ENCODE assay signal across 8 mouse cellular contexts in the genomic region with DNA sequence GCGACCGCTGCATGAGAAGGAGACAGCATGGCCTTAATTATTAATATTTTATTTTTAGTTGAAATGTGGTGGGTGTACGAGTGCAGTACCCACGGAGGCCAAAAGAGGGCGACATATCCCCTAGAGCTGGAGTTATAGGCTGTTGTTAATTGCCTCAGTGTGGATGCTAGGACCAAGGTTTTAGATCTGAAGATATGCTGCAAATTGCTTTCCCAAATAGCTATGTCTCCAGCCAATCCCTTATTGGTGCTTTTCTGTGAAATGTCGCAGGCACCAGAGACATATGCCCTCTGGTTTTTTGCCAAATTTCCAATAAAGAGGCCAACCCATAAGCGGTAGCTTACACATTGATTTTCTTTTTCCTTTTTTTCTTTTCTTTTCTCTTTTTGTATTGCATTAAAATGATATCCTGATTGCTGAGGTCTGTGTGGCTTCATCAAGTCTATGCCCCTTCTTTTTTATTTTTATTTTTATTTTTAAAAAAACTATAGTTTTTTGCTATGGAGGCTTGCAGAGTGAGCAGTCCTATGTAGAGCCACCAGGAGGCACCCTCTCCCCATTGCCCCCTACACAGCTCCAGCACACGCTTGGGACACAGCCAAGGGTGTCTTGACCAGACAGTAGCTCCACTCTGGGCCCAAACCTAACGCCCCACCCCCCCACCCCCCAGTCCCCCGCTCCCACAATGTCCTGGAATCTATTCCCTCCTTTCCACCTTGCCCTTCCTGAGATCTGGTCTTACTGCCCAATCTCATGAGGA. TPM values are rescaled to one million over a fixed set of nuclear protein-coding genes. Genes with fewer than 3 reads are reported as not detected.
A peak's percentile ranks its signal among the peaks of the same experiment; 100 is the strongest.
DNase-seq lines count a peak whose midpoint lies in the region; ATAC-seq and TF ChIP-seq lines count a peak whose summit lies in the region.

No protein-coding gene starts in this region.

- H3K36me3 ChIP-seq in G1E (replicated peaks) = no peaks in the 10 kb centered on the region
- H3K36me3 ChIP-seq in embryonic facial prominence, embryonic 14.5 days (ENCODE audit: control insufficient read depth, insufficient read depth, low read length) = no peaks in the 10 kb centered on the region

- H3K27ac ChIP-seq in embryonic facial prominence, embryonic 14.5 days (replicated peaks; ENCODE audit: low read depth, low read length) = no peak overlapping the region
- H3K27ac ChIP-seq in layer of hippocampus, adult 2 months = no peak overlapping the region

- no peak overlapping the region for H3K4me2 ChIP-seq in embryonic facial prominence, embryonic 14.5 days (ENCODE audit: low read depth, low read length)

- no peak overlapping the region for H3K4me3 ChIP-seq in G1E (ENCODE audit: low read depth, low read length)
- H3K4me3 ChIP-seq in embryonic facial prominence, embryonic 14.5 days (ENCODE audit: low read depth, low read length) = no peak overlapping the region
- H3K4me3 ChIP-seq in layer of hippocampus, adult 2 months = no peak overlapping the region

- no peak for DNase-seq in G1E (ENCODE audit: low spot score)
- DNase-seq in adrenal gland, postnatal 36 days = peak; percentile 63 to 79
- DNase-seq in embryonic facial prominence, embryonic 14.5 days (ENCODE audit: low spot score) = peak; percentile 46
- peak; percentile 79 for DNase-seq in heart, postnatal 4 days
- DNase-seq in layer of hippocampus, adult 2 months (ENCODE audit: low spot score in 2 of 2) = peak; percentile 19 to 65
- peak; percentile 75 for DNase-seq in lung, postnatal 10 days
- DNase-seq in right cerebral cortex, adult 18-20 months = peak; percentile 28
- DNase-seq in urinary bladder, postnatal 10 days (ENCODE audit: low spot score) = no peak

- no peak overlapping the region for H3K9ac ChIP-seq in embryonic facial prominence, embryonic 14.5 days (ENCODE audit: low read depth, low read length)

- peaks cover 87% of the 10 kb centered on the region for H3K4me1 ChIP-seq in G1E (ENCODE audit: insufficient read depth, low read depth, low read length)
- no peaks in the 10 kb centered on the region for H3K4me1 ChIP-seq in embryonic facial prominence, embryonic 14.5 days (ENCODE audit: control insufficient read depth, insufficient read depth, low read length)

- TF ChIP-seq CTCF in G1E (IDR thresholded peaks at IDR 0.05; ENCODE audit: low read depth, low read length) = peak; percentile 88
- TF ChIP-seq CTCF in layer of hippocampus, adult 2 months (conservative IDR thresholded peaks at IDR 0.05) = peak; percentile 75

- no peaks in the 10 kb centered on the region for H3K27me3 ChIP-seq in G1E (ENCODE audit: insufficient read depth, low read length)
- H3K27me3 ChIP-seq in embryonic facial prominence, embryonic 14.5 days (replicated peaks; ENCODE audit: control insufficient read depth, insufficient read depth, low read length) = no peaks in the 10 kb centered on the region

- ATAC-seq in G1E (ENCODE audit: extremely low read depth, insufficient number of reproducible peaks, low FRiP score, poor library complexity, severe bottlenecking) = no peak
- ATAC-seq in embryonic facial prominence, embryonic 14.5 days (ENCODE audit: low read depth) = peak; percentile 63; the same call in 1 of the 2 replicates

- H3K9me3 ChIP-seq in G1E (replicated peaks) = no peaks in the 10 kb centered on the region
- H3K9me3 ChIP-seq in embryonic facial prominence, embryonic 14.5 days (ENCODE audit: control insufficient read depth, low read length) = no peaks in the 10 kb centered on the region

- WGBS in embryonic facial prominence, embryonic 14.5 days = 25% methylated on average over 10 of the region's 10 CpGs

RNA-seq across cellular contexts. Expression of a gene that starts 38.7 kb away (rescaled TPM):
- total RNA-seq in G1E (2014; fragmentation: Nextera tagmentation) = 195 and 199 TPM in 2 replicates
- 225 and 240 TPM in 2 replicates for total RNA-seq in G1E (2017)
- polyA plus RNA-seq in G1E (2012) = 80.8 and 103 TPM in 2 replicates
- 10 to 100 TPM; 90.3 to 98.0 TPM for total RNA-seq in adrenal gland, postnatal 36 days (2021)
- 75.5 and 80.3 TPM in 2 replicates for polyA plus RNA-seq in embryonic facial prominence, embryonic 14.5 days (2014; fragmentation: Nextera tagmentation; extraction: Ambion mirVana)
- 10 to 100 TPM; 39.1 to 45.1 TPM for total RNA-seq in heart, postnatal 4 days (2021)
- 10 to 100 TPM; 75.3 to 78.3 TPM for total RNA-seq in layer of hippocampus, adult 2 months (2021)

Comparison
In these comparisons a context has a peak if more than half of its experiments do, and no peak if none do; other contexts are left out.
1. DNase-seq: peak in adrenal gland, postnatal 36 days (2 of 2), embryonic facial prominence, embryonic 14.5 days (single experiment), heart, postnatal 4 days (single experiment), layer of hippocampus, adult 2 months (2 of 2), lung, postnatal 10 days (single experiment) and right cerebral cortex, adult 18-20 months (single experiment); none in G1E (single experiment) and urinary bladder, postnatal 10 days (single experiment).